Mouse (Mus musculus) c-Kit-negative CD71-positive TER-119-positive erythroid progenitor cells, embryonic 14.5 days (primary cell): ENCODE results near the gene Fgfr2.
"Not testable (repeated sequence)": the region's sequence is repeated elsewhere in the genome, so short reads cannot be mapped to it uniquely, and the experiment has no call there.

Experiments
- DNase-seq: peaks from one replicate; pipeline ENCODE4 v3.0.0-alpha.2; 2013; ENCODE audit warnings: low read depth, low spot score

The Fgfr2 gene

DNA sequence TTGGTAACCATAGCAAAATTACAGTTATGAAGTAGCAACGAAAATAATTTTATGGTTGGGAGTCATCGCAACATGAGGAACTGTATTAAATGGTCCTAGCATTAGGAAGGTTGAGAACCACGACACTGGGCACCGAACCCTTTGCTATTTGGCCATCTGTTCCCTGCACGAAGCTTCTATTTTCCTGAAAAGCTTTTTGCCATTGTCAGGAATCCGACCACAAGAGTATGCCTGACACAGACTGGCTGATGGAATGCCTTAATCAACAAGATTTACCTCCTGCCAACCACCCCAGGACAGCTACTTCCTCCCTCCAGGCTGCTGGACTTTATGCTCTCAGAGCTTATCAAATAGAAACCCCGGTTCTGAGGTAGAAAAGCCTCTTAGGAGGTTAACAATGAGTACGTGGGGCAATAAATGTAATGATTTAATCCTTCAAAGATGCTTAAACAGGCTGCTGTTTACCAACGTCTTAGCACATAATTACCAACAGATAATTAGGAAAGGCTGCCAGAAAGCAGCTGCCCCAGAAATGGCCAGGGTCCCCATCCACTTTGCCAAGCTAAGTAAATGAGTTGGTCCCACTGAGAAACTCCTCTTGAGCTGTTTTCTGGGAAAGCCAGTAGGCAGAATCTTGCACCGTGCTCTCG lies 668.0 kb downstream of the Fgfr2 start:
- DNase-seq = no peak

DNA sequence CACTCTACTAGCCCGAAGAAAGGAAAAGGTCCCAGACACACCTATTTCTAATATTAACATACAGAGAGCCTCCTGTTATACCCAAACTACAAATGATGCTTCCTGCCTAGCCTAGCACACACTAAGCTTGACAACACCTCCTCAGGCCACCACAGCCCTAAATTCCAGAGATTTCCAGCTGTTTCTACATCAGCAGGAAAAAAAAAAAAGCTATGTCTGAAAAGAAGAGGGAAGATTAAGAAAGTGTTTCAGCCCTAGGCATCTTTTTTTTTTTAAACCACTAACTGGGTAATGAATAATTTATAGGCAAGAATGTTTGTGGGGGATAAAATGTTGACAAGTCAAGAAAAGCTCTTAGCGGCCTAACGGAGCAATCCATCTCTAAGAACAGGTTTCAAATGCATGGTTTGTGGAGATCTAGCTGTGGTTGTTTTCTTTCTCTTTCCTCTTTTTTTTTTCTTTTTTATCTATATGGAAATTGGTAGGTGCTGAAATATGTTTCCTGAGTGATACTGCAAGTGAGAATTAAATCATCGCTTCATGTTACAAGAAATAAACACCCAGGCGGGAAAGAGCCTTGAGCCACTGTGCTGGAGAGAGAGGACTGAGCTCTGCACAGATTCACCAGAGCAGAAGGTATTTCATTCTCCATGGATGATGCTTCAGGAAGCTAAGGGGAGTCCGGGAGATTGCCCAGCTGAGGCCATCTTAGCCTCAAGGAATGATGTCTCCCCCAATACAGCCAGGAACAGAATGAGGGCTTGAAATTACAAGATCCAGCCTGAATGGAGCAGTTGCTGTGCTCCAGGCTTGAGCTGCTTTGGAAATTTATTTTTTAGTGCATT lies 673.0 kb downstream of the Fgfr2 start:
- DNase-seq = no peak

DNA sequence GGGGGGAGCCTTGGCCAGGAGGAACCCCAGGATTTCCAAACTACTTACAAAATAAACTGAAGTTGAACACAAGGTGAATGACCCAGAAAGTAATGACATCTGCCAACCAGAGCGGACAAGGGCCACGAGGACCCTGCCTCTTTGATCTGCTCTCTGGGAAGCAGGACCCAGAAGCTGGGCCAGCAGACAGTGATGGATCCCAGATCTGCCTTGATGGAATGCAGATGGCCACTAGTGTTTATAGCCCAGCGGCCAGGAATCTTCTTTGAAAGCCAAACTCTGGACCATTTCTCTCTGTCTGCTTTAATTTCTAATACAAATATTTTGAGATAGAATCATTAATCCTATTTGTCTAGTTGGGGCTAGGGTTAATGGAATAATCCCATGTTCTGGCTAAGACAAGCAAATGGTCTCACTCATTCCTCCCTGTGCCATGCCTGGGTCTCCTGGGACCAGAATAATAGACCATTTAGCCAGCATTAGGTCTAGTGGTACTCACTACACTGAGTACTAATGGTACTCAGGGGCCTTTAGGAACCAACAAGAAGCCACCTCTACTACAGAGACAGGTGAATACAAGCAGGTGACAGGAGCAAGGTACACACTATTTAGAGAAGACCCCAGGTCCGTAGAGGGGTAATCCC lies 674.5 kb downstream of the Fgfr2 start:
- DNase-seq = no peak

DNA sequence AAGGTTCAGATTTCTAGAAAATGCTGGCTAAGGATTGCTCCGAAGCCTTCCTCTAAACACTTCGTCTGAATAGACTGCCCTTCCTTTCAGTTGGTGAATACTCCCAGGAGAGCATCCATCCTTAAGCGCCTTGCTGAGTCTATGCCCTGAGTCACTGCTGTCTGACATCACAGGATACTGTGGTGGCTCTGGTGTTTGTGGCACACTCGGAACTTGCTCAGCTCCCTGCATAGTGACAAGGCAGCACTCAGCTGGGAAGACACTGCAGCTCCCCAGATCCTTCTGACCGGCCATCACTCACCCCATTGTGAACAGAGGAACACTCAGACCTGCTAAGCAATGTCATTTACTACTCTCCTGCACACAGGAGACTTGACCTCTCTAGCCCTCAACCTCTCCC lies 675.6 kb downstream of the Fgfr2 start:
- DNase-seq = no peak

DNA sequence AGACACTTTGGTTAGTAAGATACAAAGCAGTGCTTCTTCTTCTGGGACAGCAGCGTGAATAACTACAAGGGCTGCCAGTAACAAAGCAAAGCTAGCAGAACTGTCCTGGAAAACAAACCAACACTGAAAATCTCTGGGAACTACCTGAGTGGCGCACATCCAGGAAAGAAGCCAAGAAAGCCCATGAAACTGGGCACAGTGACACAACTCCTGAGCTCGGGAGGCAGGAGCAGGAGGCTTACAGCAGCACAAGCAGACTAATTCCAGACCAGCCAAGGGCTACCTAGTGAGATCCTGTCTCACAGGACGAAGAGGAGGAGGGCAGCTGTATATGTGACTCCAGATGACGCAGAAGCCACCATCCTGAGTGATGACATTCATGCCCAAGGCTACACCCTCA lies 676.3 kb downstream of the Fgfr2 start:
- no peak for DNase-seq

DNA sequence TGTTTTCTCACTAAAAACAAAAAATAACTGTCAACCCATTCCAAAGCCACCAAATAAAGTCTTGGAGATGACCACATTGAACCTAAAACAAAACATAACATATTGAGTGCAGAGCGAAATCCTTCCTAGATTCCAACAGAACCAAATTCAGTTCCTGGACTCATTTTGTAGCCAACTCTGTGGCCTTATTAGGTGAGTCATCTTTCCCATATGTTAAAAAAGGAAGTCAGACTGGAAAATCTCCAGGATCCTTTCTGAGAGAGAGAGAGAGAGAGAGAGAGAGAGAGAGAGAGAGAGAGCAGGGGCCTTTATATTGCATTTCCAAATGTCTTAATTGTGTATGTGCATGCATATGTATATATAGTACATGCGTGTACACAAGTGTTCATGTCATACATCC lies 678.9 kb downstream of the Fgfr2 start:
- DNase-seq = no peak

DNA sequence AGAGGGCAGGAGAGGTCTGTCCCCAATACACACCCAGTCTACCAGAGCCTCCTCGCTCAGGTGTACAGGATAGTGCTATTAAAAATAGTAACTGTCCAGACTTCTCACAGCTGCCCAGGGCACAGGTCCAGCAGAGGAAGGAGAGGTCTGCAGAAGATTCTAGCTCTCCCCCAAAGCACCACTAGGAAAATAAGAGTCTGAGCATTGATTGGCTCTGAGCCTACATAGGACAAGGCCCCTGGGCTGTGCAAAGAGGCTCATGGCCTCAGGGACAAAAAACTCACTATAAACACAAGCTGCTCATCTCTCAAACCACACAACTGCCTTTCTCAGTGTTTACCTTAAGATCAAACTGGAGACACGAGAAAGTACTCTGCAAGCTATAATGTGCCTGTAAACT lies 679.4 kb downstream of the Fgfr2 start:
- DNase-seq = no peak

DNA sequence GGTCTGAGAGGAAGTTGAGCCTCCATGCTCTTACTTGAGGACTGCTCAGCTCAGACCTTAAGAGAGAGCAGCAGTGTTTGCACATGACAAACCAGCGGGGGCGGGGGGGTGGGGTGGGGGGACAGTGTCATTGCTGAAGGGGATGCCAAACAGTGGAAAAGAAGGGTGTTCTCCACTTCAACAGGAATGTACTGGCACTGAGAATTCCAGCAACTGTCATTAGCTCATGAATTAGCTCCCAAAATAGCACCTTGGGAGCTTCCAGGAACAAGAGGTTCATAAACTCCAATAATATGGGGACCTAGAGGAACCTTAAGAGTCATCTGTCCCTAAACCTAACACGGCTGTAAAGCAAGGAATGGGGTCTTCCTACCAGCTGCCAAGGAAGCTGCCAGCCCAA lies 680.0 kb downstream of the Fgfr2 start:
- no peak for DNase-seq

DNA sequence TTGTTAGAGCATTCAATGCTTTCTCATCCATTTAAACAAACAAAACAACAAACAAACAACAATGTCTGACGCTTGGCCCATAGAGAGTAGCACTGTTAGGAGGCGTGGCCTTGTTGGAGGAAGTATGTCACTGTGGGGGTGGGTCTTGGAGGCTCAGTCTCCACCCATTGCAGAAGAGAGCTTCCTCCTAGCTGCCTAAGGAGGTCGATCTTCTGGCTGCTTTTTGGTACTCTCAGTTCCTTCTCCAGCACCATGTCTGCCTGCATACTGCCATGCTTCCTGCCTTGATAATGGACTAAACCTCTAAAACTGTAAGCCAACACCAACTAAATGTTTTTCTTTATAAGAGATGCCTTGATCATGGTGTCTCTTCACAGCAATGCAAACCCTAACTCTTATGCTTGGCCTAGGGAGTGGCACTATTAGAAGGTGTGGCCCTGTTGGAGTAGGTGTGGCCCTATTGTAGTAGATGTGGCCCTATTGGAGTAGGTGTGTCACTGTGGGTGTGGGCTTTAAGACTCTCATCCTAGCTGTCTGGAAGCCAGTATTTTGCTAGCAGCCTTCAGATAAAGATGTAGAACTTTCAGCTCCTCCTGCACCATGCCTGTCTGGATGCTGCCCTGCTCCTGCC lies 680.9 kb downstream of the Fgfr2 start:
- not testable (repeated sequence) for DNase-seq

DNA sequence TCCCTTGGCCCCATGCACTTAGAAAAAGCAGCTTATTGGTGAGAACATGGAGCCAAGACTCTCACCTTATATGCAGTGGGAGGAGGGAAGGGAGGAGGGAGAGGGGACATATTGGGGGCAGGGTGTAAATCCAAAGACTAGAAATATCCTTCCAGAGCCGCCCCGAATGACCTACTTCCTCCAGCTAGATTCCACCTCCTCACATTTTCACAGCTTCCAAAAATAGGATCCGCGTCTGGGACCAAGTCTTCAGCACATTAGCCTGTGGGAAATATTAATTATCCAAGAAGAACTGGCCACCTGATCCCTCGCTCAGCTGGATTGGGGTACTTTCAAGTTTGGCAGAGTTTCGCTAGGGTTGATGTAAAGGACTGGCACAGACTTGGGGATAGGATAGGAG lies 683.2 kb downstream of the Fgfr2 start:
- DNase-seq = no peak

DNA sequence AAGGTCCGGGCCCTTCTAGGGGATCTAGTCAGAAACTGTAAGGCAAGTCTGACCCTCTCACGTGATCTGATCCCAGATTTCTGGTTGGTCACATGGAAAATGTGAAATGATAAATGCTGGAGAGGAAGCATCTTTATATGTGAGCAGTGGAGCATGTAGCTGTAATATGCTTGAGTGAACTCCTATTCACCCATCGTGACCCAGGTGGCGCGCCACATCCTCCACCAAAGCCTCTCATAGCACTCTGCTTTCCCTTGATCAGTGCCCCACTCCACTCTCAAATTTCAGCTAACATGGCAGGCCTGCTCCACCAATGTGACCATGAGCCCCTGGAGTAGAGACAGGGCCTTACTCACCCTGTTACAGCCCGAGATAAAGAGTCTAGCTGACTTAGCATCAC lies 685.1 kb downstream of the Fgfr2 start:
- DNase-seq = no peak

DNA sequence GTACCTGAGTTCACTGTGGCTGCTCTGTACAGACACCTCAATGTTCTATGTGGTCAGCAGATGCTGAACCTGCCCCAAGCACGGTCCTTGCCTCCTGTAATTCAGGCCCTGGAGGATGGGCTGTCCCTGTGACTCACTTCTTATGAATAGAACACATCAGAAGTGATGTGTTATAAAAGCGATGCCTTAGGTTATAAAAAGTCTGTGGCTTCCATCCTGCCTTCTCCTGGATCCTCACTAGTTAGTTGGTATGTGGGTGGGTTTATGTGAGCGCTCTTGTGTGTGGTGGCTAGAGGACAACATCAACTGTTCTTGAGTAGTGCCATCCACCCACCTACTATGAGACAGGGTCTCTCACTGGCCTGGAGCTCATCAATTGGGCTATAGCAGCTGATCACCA lies 685.7 kb downstream of the Fgfr2 start:
- DNase-seq = no peak

DNA sequence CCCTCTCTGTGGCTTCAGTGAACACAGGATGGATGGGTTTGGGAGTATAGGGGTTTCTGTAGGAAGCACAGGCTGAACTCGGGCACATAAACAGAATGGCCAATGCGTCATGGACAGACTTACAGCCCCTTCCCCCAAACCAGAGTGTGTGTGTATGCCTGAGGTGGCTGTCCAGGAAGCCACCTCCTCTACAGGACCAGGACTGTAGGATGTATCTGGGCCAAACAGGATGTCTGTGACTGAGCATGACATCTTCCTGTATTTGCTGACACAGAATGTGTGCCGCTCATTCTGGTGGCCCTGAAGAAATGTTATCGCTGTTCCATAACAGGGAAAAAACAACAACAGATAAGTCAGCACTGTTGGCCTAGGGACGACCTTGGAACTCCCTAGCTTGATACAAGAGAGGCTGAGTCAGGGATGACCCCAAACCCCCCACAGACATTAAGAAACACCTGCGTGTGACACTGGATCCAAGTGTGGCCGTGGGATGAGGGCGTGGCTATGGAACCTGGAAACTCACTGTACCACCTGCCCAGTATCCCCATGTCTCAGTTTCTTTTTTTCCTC lies 687.6 kb downstream of the Fgfr2 start:
- DNase-seq = no peak

DNA sequence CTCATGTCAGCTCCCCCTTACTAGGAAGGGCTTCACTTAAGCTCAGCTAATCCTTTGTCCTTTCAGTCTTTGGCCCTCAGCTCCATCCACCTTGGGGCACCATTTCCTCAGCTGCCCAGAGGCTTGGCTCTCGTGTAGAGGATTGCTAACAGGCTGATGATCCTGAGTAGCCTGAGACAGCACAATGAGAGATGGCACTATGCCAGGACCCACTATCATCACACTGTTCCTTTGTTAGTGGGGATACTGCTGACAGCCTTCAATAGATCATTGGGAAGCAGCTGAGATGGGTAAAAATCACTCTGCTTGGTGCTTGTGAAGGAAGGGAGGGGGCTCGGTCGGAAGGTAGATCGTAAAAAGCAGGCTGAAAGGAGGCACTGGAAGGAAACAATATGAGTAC lies 693.8 kb downstream of the Fgfr2 start:
- DNase-seq = no peak

DNA sequence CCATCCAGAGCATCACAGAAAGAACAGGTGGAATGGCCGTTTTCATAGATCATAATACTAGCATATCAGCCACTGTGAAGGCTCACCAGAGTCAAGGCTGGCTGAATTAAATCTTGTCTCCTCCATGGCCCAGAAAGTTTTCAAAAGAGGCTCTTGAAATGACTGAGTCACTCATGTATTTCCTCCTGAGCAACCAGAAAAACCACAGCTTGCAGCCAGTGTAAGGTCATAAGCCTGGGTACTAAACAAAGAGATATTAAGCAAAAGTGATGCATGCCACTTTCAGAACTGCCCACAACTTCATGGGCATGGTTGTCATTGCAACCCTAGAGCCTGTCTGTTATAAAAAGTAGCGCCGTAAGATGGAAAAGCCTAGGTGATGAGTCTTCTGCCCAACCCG lies 694.8 kb downstream of the Fgfr2 start:
- no peak for DNase-seq

DNA sequence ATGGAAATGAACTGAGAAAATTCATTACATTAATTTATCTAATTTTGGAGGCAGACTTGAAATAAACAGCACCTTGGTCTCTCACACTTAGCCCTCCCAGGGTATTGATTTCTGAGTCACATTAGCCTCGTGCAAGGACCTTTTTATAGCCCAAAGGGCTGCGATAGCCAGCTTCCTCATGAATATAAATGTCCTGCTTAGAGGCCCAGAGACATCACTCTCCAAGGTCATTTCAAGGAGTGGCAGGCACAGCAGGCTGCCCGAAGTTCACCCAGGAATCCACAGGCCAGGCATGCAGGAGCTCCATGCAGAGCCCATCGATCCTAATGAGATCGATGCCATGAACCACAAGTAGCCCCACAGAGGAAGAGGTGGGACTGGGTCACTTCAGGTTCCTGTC lies 697.1 kb downstream of the Fgfr2 start:
- DNase-seq = no peak

DNA sequence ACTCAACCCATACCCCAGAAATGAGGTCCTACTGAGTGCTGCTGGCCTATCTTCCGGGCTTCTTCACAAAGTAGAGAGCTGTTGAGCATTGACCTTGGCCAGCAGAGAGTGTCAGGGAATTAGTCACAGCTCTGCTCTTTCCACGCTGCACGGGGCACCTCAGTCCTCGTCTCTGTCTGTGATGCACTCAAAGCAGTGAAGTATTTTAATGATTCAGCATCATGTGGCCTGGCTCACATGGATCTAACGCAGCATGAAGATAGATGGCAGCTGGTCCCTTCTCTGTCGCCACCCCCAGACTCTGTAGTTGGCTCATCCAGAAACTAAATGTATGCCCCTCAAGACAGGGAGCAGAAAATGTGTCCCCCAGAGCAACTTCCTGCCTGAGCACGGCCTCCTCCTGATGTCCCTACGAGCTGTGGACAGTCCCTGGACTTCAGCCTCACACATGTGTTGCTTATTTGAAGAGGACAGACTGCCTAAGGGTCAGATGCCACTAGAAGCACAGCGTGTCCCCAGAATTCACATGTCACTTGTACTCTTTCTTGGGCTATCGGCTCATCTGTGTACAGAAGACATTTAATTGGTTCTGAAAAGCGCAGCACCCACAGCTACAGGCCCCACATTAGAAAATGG lies 697.7 kb downstream of the Fgfr2 start:
- DNase-seq = no peak

DNA sequence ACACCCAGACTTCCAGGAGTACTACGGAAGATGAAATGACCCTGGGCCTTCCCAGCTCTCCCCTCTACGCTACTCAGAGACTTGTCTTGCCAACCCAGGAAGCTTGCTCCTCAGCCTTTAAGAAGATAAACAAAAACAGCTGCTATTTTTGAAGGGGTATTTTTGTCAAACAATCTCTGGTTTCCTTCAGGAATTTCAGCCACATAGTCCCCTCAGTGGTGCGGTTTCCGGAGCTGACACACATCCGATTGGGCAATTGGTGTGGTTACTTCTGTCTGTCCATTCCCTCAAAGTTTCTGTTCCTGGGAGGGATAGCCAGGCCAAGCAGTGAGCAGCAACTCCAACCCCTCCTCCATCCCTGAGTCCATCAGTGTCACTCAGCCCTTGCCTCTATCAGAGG lies 699.6 kb downstream of the Fgfr2 start:
- no peak for DNase-seq

DNA sequence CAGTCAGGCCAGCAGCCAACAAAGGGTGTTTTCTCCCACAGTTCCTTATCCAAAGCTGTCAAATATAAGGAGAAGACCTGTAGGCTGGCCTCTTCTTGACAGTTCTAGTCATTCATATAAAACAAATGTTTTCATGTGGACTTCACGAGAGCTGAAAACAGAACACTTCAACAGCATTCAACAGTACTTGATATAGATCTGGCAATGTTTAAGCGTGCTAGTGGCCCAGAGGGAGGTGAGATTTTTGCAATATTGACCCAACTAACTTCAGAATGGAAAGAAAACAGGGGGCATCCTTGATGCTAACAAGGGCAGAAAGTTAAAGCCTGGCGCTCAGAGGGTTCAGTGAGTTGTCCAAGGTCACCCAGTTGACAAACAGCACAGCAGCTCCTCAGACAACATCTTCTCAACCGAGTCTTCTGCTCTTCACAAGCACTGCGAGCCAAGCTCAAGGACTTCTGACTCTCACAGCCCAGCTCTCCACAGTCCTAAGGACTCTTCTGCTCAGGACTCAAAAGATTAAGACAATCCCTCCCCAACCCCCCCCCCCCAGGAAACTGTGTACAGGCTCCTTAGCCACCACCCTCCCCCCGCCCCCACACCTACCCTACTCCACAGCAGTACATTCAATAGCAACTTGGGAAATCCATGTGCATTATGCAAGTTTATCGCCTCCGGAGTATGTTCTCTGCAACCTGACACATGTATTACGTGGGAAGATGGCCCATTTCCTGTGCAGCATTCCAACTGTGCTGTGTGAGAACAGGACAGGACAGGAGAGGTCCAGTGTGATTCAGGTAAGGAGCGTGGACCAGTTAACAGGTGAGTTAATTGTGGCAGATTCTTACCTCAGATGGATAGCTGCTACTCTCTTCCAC lies 703.5 kb downstream of the Fgfr2 start:
- no peak for DNase-seq

DNA sequence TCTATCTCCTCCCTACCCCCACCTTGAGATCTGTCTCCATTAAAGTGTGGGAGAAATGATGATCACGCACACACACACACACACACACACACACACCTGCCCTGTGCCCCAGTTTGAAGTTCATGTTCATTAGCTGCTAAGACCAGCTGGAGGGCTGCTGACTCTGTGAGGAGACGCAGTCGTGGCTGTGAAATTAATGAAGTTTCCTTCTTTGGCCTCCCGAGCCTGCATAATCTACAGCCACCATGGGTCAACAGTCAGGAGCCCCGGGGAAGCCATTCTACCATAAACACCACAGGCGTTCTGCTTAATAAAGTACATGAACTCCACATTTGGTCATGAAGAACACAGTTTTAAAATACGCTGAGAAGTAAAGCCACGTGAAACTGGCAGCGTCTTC lies 706.3 kb downstream of the Fgfr2 start:
- DNase-seq = no peak

DNA sequence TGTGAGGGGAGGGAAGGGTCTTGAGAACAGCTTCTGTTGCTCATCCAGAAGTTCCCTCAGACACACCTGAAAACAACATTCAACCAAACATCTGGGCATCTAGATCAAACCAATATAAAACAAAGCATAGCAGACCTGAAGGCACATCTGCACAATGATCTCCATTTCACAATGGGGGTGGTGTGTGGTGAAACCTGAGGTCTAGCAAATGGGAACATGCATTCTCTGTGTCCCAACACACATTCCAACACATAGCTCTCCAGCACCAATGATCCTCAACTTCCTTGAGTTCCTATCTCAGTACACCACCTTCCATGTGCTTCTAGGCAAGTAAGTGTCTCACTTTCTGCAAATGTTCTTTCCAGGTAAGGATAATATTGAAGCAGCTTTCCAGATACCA lies 707.3 kb downstream of the Fgfr2 start:
- DNase-seq = no peak
